Mouse (Mus musculus): Measurements from ENCODE around the gene Orai2. TPM values are rescaled to one million over a fixed set of nuclear protein-coding genes. Genes with fewer than 3 reads are reported as not detected.
A peak's percentile ranks its signal among the peaks of the same experiment; 100 is the strongest.

The Orai2 gene
- total and polyA plus RNA-seq, 2 experiments, result 1.1 to 1.4 TPM

GRCm38 (mm10) chr5:136139393-136139792 lies 31.1 kb downstream of the Orai2 start:
- TF ChIP-seq POLR2A (IDR thresholded peaks at IDR 0.05; ENCODE audit: extremely low read depth, insufficient read depth, low read length) (no peak), CTCF (IDR thresholded peaks at IDR 0.05; ENCODE audit: low read depth, low read length) (no peak)
- Histone ChIP-seq H3K4me1 (ENCODE audit: control insufficient read depth, insufficient read depth, low read length) (peaks cover 6% of the 10 kb centered on the region; the same call in 1 of the 2 replicates), H3K27me3 (ENCODE audit: control insufficient read depth, insufficient read depth, low read length) (no peaks in the 10 kb centered on the region), H3K27ac (replicated peaks; ENCODE audit: insufficient read depth, low read depth, low read length) (no peak overlapping the region), H3K4me3 (ENCODE audit: insufficient read depth, low read depth, low read length) (no peak overlapping the region), H3K79me2 (ENCODE audit: control insufficient read depth, insufficient read depth, low read length) (no peaks in the 10 kb centered on the region), H3K36me3 (ENCODE audit: control insufficient read depth, insufficient read depth, low read length) (peaks cover 5% of the 10 kb centered on the region; the same call in 1 of the 2 replicates), H3K9ac (ENCODE audit: low read depth, low read length) (no peak overlapping the region)
- DNase-seq (ENCODE audit: extremely low read depth, low read depth, low spot score), result no peak
- 91% methylated on average over 13 of the region's 13 CpGs for WGBS

GRCm38 (mm10) chr5:136137658-136138274 lies 32.7 kb downstream of the Orai2 start:
- H3K27me3 ChIP-seq (ENCODE audit: control insufficient read depth, insufficient read depth, low read length), result no peaks in the 10 kb centered on the region
- no peak overlapping the region for H3K27ac ChIP-seq (replicated peaks; ENCODE audit: insufficient read depth, low read depth, low read length)
- H3K36me3 ChIP-seq (ENCODE audit: control insufficient read depth, insufficient read depth, low read length), result peaks cover 5% of the 10 kb centered on the region; the same call in 1 of the 2 replicates
- DNase-seq (ENCODE audit: extremely low read depth, low read depth, low spot score), result peak; percentile 24
- no peak overlapping the region for H3K4me3 ChIP-seq (ENCODE audit: insufficient read depth, low read depth, low read length)
- H3K9ac ChIP-seq (ENCODE audit: low read depth, low read length), result no peak overlapping the region
- TF ChIP-seq POLR2A (IDR thresholded peaks at IDR 0.05; ENCODE audit: extremely low read depth, insufficient read depth, low read length), result no peak
- TF ChIP-seq CTCF (IDR thresholded peaks at IDR 0.05; ENCODE audit: low read depth, low read length), result peak; percentile 79
- no peaks in the 10 kb centered on the region for H3K79me2 ChIP-seq (ENCODE audit: control insufficient read depth, insufficient read depth, low read length)
- peaks cover 6% of the 10 kb centered on the region; the same call in 1 of the 2 replicates for H3K4me1 ChIP-seq (ENCODE audit: control insufficient read depth, insufficient read depth, low read length)
- 78% methylated on average over 13 of the region's 13 CpGs for WGBS

- TF ChIP-seq CTCF (IDR thresholded peaks at IDR 0.05; ENCODE audit: low read depth, low read length) (no peak), POLR2A (IDR thresholded peaks at IDR 0.05; ENCODE audit: extremely low read depth, insufficient read depth, low read length) (no peak)
- H3K36me3 ChIP-seq (ENCODE audit: control insufficient read depth, insufficient read depth, low read length), result peaks cover 5% of the 10 kb centered on the region; the same call in 1 of the 2 replicates
- H3K27me3 ChIP-seq (ENCODE audit: control insufficient read depth, insufficient read depth, low read length), result no peaks in the 10 kb centered on the region
- no peak for DNase-seq (ENCODE audit: extremely low read depth, low read depth, low spot score)
- peak overlapping the region; percentile 72 for H3K4me3 ChIP-seq (ENCODE audit: insufficient read depth, low read depth, low read length)
- 4% methylated on average over 20 of the region's 20 CpGs for WGBS
- H3K27ac ChIP-seq (replicated peaks; ENCODE audit: insufficient read depth, low read depth, low read length), result peak overlapping the region; percentile 61
- no peaks in the 10 kb centered on the region for H3K79me2 ChIP-seq (ENCODE audit: control insufficient read depth, insufficient read depth, low read length)
- H3K9ac ChIP-seq (ENCODE audit: low read depth, low read length), result peak overlapping the region; percentile 70
- peaks cover 6% of the 10 kb centered on the region; the same call in 1 of the 2 replicates for H3K4me1 ChIP-seq (ENCODE audit: control insufficient read depth, insufficient read depth, low read length)
Measured at GRCm38 (mm10) chr5:136136292-136136990, 34.1 kb downstream of the Orai2 start.

GRCm38 (mm10) chr5:136135571-136136291 lies 34.8 kb downstream of the Orai2 start, which contains the start of the genes Lrwd1 and Alkbh4:
TSS of gene Lrwd1 (minus strand) at chr5:136136074.
TSS of gene Alkbh4 (plus strand) at chr5:136136146.
- peak within 1 kb of the TSS; percentile 72 for H3K4me3 ChIP-seq (ENCODE audit: insufficient read depth, low read depth, low read length)
- H3K27ac ChIP-seq (replicated peaks; ENCODE audit: insufficient read depth, low read depth, low read length), result peak within 1 kb of the TSS; percentile 61
- H3K9ac ChIP-seq (ENCODE audit: low read depth, low read length), result peak within 1 kb of the TSS; percentile 74
- under 1% methylated on average over 60 of the region's 60 CpGs for WGBS
- H3K79me2 ChIP-seq (ENCODE audit: control insufficient read depth, insufficient read depth, low read length), result no peaks in the 10 kb centered on the region
- peak; percentile 58; the same call in 1 of the 2 replicates for TF ChIP-seq POLR2A (IDR thresholded peaks at IDR 0.05; ENCODE audit: extremely low read depth, insufficient read depth, low read length)
- TF ChIP-seq CTCF (IDR thresholded peaks at IDR 0.05; ENCODE audit: low read depth, low read length), result peak; percentile 76
- H3K36me3 ChIP-seq (ENCODE audit: control insufficient read depth, insufficient read depth, low read length), result peaks cover 5% of the 10 kb centered on the region; the same call in 1 of the 2 replicates
- no peaks in the 10 kb centered on the region for H3K27me3 ChIP-seq (ENCODE audit: control insufficient read depth, insufficient read depth, low read length)
- H3K4me1 ChIP-seq (ENCODE audit: control insufficient read depth, insufficient read depth, low read length), result peaks cover 6% of the 10 kb centered on the region; the same call in 1 of the 2 replicates
- DNase-seq (ENCODE audit: extremely low read depth, low read depth, low spot score), result peak; percentile 89

GRCm38 (mm10) chr5:136122165-136122564 lies 48.3 kb downstream of the Orai2 start:
- no peak for TF ChIP-seq CTCF (IDR thresholded peaks at IDR 0.05; ENCODE audit: low read depth, low read length)
- no peak for TF ChIP-seq POLR2A (IDR thresholded peaks at IDR 0.05; ENCODE audit: extremely low read depth, insufficient read depth, low read length)
- peaks cover 8% of the 10 kb centered on the region; the same call in 1 of the 2 replicates for H3K36me3 ChIP-seq (ENCODE audit: control insufficient read depth, insufficient read depth, low read length)
- H3K27ac ChIP-seq (replicated peaks; ENCODE audit: insufficient read depth, low read depth, low read length), result no peak overlapping the region

More at GRCm38 (mm10) chr5:136122165-136122564, 48.3 kb downstream of the Orai2 start:
- no peak overlapping the region for H3K4me3 ChIP-seq (ENCODE audit: insufficient read depth, low read depth, low read length)
- peaks cover 4% of the 10 kb centered on the region for H3K4me1 ChIP-seq (ENCODE audit: control insufficient read depth, insufficient read depth, low read length)
- DNase-seq (ENCODE audit: extremely low read depth, low read depth, low spot score), result no peak
- peaks cover 13% of the 10 kb centered on the region; the same call in 1 of the 2 replicates for H3K79me2 ChIP-seq (ENCODE audit: control insufficient read depth, insufficient read depth, low read length)
- no peak overlapping the region for H3K9ac ChIP-seq (ENCODE audit: low read depth, low read length)
- no peaks in the 10 kb centered on the region for H3K27me3 ChIP-seq (ENCODE audit: control insufficient read depth, insufficient read depth, low read length)
- 89% methylated on average over 10 of the region's 10 CpGs for WGBS
